Mouse (Mus musculus): ENCODE measurements around the gene Lrrc4. TPM values are rescaled to one million over a fixed set of nuclear protein-coding genes. Genes with fewer than 3 reads are reported as not detected.

Gene Lrrc4
- total RNA-seq, 2 experiments from 2014 or later: 94.7 to 103 TPM

Other genes starting within 250 kb of the Lrrc4 start
- not detected for gene Lep, start 228.5 kb upstream of the Lrrc4 start, total RNA-seq (2021)

Data from left cerebral cortex, postnatal 25 days (tissue).